22 mouse cellular contexts compared by ENCODE assay signal in the genomic region with DNA sequence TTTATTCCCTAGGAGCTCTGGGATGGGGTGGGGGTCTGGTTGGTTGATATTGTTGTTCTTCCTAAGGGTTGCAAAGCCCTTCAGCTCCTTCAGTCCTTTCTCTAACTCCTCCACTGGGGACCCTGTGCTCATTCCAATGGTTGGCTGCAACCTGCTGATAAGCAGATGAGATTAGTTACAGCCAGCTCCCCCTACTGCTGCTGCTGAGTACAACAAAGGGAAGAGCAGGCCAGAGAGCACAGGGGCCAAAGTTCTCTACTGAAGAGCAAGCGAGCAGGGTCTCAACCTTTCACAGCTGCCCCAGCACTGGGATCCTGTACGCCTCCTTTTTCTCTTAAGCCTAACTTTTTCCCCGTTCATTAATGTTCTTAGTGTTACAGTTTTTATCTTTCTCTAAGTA.
DNase-seq lines count a peak whose midpoint lies in the region; ATAC-seq and TF ChIP-seq lines count a peak whose summit lies in the region.
"Had no signal": no experiment of that assay in that cellular context is flagged by ENCODE, and none has a peak within 500 bp of the region (broad histone marks: within the 10 kb centered on the region; RNA-seq: fewer than 3 reads in every experiment).

No protein-coding gene starts in this region.

- no peak for DNase-seq in layer of hippocampus, adult 2 months (ENCODE audit: low spot score in 2 of 2)
- no peak for DNase-seq in layer of hippocampus, adult 18-20 months (ENCODE audit: low spot score in 2 of 2)
- peak; percentile 29 for DNase-seq in MEL (ENCODE audit: low read depth, low spot score)
- peak; percentile 29 for DNase-seq in liver, embryonic 13.5 days
- no peak for DNase-seq in frontal cortex, postnatal 36 days (ENCODE audit: low spot score in 2 of 2)
- DNase-seq in Muller cell, postnatal 12 days (ENCODE audit: inconsistent ontology term) = no peak
- DNase-seq in kidney, adult 11 months = no peak
- DNase-seq: cerebellum, adult 9-11 months; forebrain, postnatal 0 days; gastrocnemius, adult 2 months; heart, adult 18-20 months; heart, postnatal 36 days; layer of hippocampus, postnatal 36 days; lung, postnatal 10 days; midbrain, embryonic 14.5 days had no signal

- no peaks in the 10 kb centered on the region for H3K27me3 ChIP-seq in MEL (ENCODE audit: control insufficient read depth in 1 of 2, insufficient read depth in 2 of 2, low read length in 2 of 2)
- no peaks in the 10 kb centered on the region for H3K27me3 ChIP-seq in liver, embryonic 13.5 days
- no peaks in the 10 kb centered on the region for H3K27me3 ChIP-seq in small intestine, adult 2 months (ENCODE audit: control insufficient read depth, insufficient read depth, low read length)
- H3K27me3 ChIP-seq: embryonic facial prominence, embryonic 13.5 days; heart, embryonic 13.5 days; limb, embryonic 15.5 days had no signal

- H3K4me1 ChIP-seq in MEL (ENCODE audit: control insufficient read depth in 1 of 2, insufficient read depth in 2 of 2, low read length in 2 of 2) = no peaks in the 10 kb centered on the region
- H3K4me1 ChIP-seq in liver, embryonic 13.5 days (replicated peaks) = peaks cover 7% of the 10 kb centered on the region
- H3K4me1 ChIP-seq in small intestine, adult 2 months (ENCODE audit: control insufficient read depth, insufficient read depth, insufficient read length, low read length) = no peaks in the 10 kb centered on the region
- H3K4me1 ChIP-seq: embryonic facial prominence, embryonic 13.5 days; heart, embryonic 13.5 days; limb, embryonic 15.5 days had no signal

- ATAC-seq in liver, embryonic 13.5 days (ENCODE audit: low read depth) = peak; percentile 73
- ATAC-seq: forebrain, postnatal 0 days had no signal

- no peak overlapping the region for H3K4me3 ChIP-seq in layer of hippocampus, adult 2 months
- no peak overlapping the region for H3K4me3 ChIP-seq in MEL (ENCODE audit: control insufficient read depth in 1 of 2, insufficient read depth in 1 of 2, low read depth in 2 of 2, low read length in 2 of 2)
- H3K4me3 ChIP-seq in liver, embryonic 13.5 days (replicated peaks) = no peak overlapping the region
- no peak overlapping the region for H3K4me3 ChIP-seq in small intestine, adult 2 months (ENCODE audit: low read depth, low read length)
- H3K4me3 ChIP-seq: embryonic facial prominence, embryonic 13.5 days; gastrocnemius, adult 2 months; heart, embryonic 13.5 days; limb, embryonic 15.5 days had no signal

- 47% methylated on average over 3 of the region's 3 CpGs for WGBS in liver, embryonic 13.5 days (ENCODE audit: insufficient replicate concordance)
- 80% methylated on average over 3 of the region's 3 CpGs for WGBS in small intestine, adult 2 months

- no peak overlapping the region for H3K9ac ChIP-seq in MEL (ENCODE audit: control insufficient read depth, low read depth, low read length, poor library complexity, severe bottlenecking)
- no peak overlapping the region for H3K9ac ChIP-seq in liver, embryonic 13.5 days
- H3K9ac ChIP-seq: embryonic facial prominence, embryonic 13.5 days; forebrain, postnatal 0 days; heart, embryonic 13.5 days; hindbrain, embryonic 14.5 days; limb, embryonic 15.5 days had no signal

- H3K4me2 ChIP-seq in liver, embryonic 13.5 days = no peak overlapping the region
- H3K4me2 ChIP-seq: embryonic facial prominence, embryonic 13.5 days; heart, embryonic 13.5 days; hindbrain, embryonic 14.5 days; limb, embryonic 15.5 days had no signal

- TF ChIP-seq CTCF in layer of hippocampus, adult 2 months (conservative IDR thresholded peaks at IDR 0.05) = peak; percentile 41
- peak in 1 of 3 experiments; percentile 30; a peak in 2 of 6 replicates for TF ChIP-seq CTCF in MEL (IDR thresholded peaks at IDR 0.05 in 2 of 3, conservative IDR thresholded peaks at IDR 0.05 in 1 of 3; ENCODE audit: control insufficient read depth in 1 of 3, insufficient read depth in 1 of 3, low read depth in 2 of 3, low read length in 3 of 3, poor library complexity in 1 of 3, severe bottlenecking in 1 of 3)
- peak; percentile 20; the same call in 1 of the 2 replicates for TF ChIP-seq CTCF in small intestine, adult 2 months (IDR thresholded peaks at IDR 0.05; ENCODE audit: extremely low read depth, insufficient read length, insufficient replicate concordance, low read depth, low read length)

- H3K9me3 ChIP-seq in MEL (replicated peaks; ENCODE audit: insufficient read depth, low read length) = no peaks in the 10 kb centered on the region
- no peaks in the 10 kb centered on the region for H3K9me3 ChIP-seq in liver, embryonic 13.5 days (replicated peaks)
- H3K9me3 ChIP-seq: embryonic facial prominence, embryonic 13.5 days; G1E; heart, embryonic 13.5 days; limb, embryonic 15.5 days had no signal

- TF ChIP-seq RAD21 in MEL (IDR thresholded peaks at IDR 0.05; ENCODE audit: low read depth, low read length) = no peak

- no peak overlapping the region for H3K27ac ChIP-seq in layer of hippocampus, adult 2 months
- H3K27ac ChIP-seq in MEL (ENCODE audit: control insufficient read depth, low read depth, low read length) = no peak overlapping the region
- no peak overlapping the region for H3K27ac ChIP-seq in liver, embryonic 13.5 days
- no peak overlapping the region for H3K27ac ChIP-seq in small intestine, adult 2 months (ENCODE audit: insufficient read depth, low read depth, low read length)
- H3K27ac ChIP-seq: embryonic facial prominence, embryonic 13.5 days; gastrocnemius, adult 2 months; heart, embryonic 13.5 days; hindbrain, embryonic 14.5 days; kidney, postnatal 0 days; limb, embryonic 15.5 days had no signal

- no peaks in the 10 kb centered on the region for H3K79me2 ChIP-seq in MEL (ENCODE audit: control insufficient read depth, insufficient read depth, low read length, poor library complexity)

- TF ChIP-seq POLR2A in MEL (IDR thresholded peaks at IDR 0.05; ENCODE audit: control insufficient read depth in 1 of 2, insufficient read depth in 1 of 2, low read depth in 1 of 2, low read length in 2 of 2, poor library complexity in 1 of 2) = no peak
- no peak for TF ChIP-seq POLR2A in small intestine, adult 2 months (IDR thresholded peaks at IDR 0.05; ENCODE audit: low read depth, low read length)

- no peaks in the 10 kb centered on the region for H3K36me3 ChIP-seq in MEL (ENCODE audit: control insufficient read depth in 1 of 2, insufficient read depth in 2 of 2, low read length in 2 of 2)
- no peaks in the 10 kb centered on the region for H3K36me3 ChIP-seq in liver, embryonic 13.5 days
- no peaks in the 10 kb centered on the region for H3K36me3 ChIP-seq in small intestine, adult 2 months (ENCODE audit: control insufficient read depth, insufficient read depth, low read length)
- H3K36me3 ChIP-seq: embryonic facial prominence, embryonic 13.5 days; G1E; limb, embryonic 15.5 days had no signal

- TF ChIP-seq EP300 in MEL (IDR thresholded peaks at IDR 0.05; ENCODE audit: low read depth in 1 of 2, low read length in 2 of 2) = no peak

TF ChIP-seq in MEL, 35 proteins besides CTCF, POLR2A, EP300 and RAD21:
- TF ChIP-seq MAX (IDR thresholded peaks at IDR 0.05; ENCODE audit: low read length) (no peak), GATA1 (IDR thresholded peaks at IDR 0.05; ENCODE audit: low read depth, low read length) (0 out of 2 replicates have a peak, but pooled peaks have one; percentile 23), USF2 (IDR thresholded peaks at IDR 0.05; ENCODE audit: borderline replicate concordance in 1 of 2, insufficient read depth in 1 of 2, low read depth in 1 of 2, low read length in 2 of 2) (no peak)

Comparison
In these comparisons a context has a peak if more than half of its experiments do, and no peak if none do; other contexts are left out.
1. DNase-seq: peak in MEL (single experiment) and liver, embryonic 13.5 days (single experiment); none in layer of hippocampus, adult 2 months (0 of 2), layer of hippocampus, adult 18-20 months (0 of 2), frontal cortex, postnatal 36 days (0 of 2), Muller cell, postnatal 12 days (single experiment) and kidney, adult 11 months (single experiment).